Mouse (Mus musculus) ovary, adult 18-20 months (tissue): ENCODE data around the gene Dnph1.

ENCODE experiments used
- DNase-seq: peaks from one replicate; pipeline ENCODE4 v3.0.0; 2022; ENCODE audit warnings: low spot score, mixed read lengths

The Dnph1 gene

DNA sequence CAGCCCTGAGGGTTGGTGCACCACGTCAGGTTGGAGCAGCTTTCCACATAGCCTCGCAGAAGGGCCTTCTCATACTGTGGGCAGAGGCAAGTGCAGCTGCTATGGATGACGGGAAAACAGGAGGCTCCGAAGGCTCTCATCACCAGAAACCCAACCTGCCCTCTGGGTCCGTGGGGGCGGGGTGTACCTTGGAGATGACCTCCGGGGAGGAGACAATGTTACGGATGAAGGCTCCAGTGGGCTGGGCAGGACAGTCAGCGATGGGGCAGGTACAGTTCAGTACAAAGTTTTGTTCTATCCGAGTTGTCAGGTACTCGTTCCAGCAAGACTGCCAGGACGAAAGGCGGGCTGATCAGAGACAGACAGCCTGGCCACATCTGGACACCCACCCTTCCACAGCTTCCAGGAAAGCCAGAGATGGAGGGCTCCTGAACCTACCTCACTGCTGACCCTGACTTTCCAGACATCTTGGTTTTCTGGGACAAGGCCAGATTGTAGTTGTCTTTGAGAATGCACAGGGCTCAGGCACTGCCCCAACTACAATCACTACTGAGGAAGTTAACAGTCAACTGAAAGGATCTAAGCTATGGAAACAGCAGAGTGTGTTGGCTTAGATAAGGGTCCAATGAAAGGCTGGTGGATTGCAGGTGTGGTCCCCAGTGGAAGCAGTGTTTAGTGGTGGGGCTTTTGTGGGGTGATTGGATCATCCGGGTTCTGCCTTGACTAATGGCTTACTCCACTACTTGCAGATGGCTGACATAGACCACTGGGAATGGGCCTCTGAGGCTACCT, 7.5 kb downstream of the Dnph1 start:
- no peak for DNase-seq

DNA sequence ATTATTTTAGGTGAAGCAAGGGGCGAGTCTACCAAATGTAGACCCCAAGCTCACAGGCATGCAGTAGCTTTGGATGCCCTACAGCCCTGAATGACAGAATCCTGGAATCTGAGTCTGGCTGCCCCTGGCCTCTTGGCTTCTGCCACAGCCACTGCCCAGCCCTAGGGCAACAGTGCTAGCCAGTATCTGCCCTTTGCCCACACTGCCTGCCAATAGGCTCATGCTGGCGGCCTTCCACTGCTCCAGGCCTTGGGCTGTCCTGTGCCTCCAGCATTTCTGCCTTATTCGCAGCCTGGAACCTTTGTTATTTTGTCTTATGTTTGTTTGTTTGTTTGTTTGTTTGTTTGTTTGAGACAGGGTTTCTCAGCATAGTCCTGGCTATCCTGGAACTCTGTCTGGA, 9.1 kb downstream of the Dnph1 start:
- DNase-seq, result no peak

DNA sequence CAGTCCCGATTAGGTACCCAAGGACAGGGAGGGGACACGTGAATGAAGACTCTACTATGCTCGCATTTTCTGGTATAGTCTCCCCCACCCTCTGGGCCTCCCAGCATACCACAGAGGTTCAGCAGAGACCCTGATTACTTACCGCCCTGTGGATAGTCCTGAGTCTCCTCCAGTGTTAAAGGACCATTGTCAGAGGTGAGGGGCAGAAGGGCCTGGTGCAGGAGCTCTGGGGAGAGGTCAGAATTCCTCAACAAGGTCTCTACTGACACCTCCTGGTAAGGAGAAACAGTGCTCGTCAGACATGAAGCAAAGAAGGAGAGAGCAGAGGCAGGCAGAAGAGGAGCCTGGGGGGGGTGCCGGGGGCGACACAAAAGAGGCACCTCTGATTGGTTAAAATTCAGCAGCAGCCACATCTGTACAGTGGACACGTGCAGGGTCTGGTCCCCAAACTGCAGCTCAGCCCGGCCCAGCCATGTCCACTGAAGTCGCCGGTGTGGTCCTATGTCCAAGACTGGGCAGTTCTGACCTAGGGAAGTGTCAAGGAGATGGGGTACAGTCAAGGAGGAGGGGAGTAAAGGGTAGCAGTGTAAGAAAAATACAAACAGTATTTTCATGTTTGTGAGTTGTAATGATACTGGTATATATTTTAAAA, 14.7 kb downstream of the Dnph1 start:
- DNase-seq, result no peak

DNA sequence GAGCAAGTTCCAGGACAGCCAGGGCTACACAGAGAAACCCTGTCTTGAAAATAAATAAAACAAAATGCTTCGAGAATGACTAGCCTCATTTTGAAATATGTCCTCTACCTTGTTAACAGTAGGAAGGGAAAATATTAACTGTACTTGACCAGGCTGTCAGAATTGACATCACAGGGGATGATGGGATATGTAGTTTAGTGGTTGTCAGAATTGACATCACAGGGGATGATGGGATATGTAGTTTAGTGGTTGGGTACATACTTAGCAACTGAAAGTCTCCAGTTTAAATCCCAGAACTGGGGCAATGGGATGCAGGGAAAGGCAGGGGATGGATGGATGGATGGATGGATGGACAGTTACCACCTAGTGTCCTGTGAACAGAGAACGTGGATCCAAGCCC, 16.8 kb downstream of the Dnph1 start:
- no peak for DNase-seq

DNA sequence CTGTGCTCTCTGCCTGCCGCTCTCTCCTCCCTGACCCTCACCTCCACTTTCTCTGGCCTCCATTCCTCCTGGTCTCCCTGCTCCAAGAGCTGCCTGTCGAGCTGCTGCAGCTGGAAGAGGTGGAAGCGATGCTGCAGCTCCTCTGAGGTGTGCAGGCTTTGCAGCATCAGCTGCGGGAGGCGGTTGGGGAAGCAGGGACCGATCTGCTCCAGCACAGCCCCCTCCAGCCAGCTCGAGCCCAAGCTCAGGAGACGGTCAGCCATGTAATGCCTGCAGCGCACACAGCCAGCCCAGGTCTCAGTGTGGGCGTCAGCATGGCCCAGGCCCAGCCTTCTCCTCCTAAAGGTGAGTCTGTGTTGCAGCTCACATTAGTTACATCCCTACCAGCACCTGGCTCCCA, 23.5 kb downstream of the Dnph1 start:
- no peak for DNase-seq

DNA sequence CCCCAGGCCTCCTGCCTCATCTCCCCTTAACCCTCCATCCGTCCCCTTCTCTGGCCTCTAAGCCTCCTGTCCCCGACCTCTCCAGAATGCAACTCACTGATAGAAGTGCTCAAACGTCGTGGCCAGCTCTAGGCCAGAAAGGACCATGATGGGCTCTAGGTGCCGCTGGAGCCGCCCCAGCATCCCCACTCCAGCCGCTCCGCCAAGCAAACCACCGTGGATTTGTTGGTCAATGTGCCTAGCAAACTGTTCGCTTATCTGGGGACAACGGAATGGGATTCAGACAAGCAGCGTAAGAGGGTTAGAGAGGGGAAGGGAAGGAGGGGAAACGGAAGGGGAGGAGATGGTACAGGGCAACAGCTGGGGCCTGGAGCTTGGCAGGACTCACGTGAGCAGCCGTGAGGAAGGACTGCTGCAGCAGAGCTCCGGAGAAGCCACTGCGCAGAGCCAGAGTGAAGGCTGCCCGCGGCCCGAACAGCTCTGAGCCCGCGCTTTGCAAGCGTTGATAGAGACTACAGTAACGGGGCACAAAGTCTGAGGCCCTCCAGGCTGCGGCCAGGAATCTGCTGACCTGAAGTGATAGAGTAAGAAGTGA, 24.0 kb downstream of the Dnph1 start:
- no peak for DNase-seq

DNA sequence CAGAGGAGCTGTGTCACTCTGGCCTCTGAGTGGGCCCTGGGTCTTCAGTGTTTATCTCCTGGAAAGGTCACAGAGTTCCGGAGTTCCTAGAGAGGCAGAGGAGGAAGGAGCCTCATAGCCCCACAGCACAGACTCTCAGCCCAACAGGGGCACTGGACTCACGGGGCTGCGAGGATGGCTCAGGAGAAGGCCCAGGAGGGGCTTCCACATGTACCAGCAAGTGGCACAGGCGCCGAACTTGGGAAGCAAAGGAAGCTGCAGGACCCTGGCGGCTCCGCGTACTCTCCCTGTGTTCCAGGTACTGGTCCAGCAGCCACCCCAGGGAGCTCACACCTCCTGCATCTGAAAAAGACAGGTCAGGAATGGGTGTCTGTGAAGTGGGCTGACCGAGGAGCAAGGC, 24.7 kb downstream of the Dnph1 start:
- no peak for DNase-seq

DNA sequence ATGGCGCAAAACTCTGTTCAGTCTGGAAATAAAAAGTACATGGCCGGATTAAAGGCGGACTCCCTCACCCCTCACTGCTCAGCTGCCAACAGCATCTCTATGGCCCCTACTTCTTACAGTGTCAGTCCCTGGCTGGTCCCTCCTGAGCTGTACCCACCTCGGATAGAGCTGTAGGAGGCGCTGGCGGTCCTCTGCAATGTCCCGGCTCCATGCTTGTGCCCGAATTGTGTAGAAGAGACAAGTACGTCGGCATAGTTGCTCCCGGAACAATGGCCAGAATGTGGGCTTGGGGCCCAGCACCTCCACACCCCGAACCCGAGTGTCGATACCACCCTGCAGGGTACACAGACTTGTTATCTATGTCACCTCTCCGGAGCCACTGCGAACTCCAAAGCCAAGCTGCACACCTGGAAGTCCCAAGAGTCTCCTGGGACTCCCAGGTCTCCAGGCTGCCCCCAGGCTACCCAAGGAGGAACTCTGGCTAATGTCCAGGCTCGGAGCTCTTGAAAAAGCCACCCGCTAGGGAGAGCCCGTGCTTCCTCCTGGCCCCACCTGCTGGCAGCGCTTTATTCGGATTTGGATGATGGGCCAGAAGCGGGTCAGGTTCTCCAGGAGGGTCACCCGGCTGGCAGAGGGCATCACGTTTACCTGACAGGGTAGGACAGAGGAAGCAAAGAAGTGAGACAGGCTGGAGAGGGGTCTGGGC, 25.6 kb downstream of the Dnph1 start:
- no peak for DNase-seq

DNA sequence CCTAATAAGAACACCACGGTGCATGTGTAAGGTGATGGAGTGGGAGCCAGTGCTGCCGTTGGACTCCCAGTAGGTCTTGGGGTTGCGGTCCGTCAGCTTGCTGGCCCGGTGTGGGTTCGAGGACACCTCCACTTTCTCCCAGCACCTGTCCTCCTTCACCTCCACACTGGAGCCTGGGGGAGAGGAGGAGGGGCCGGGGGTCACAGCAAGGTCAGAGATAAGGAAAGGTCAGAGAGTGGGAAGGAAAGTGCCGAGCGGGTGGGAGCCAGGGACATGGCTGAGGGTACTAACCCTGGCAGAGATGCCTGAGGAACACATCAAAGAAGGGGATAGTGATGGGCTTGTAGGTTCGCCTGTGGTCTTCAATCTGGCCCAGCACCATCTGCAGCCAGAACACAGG, 28.6 kb downstream of the Dnph1 start:
- no peak for DNase-seq

DNA sequence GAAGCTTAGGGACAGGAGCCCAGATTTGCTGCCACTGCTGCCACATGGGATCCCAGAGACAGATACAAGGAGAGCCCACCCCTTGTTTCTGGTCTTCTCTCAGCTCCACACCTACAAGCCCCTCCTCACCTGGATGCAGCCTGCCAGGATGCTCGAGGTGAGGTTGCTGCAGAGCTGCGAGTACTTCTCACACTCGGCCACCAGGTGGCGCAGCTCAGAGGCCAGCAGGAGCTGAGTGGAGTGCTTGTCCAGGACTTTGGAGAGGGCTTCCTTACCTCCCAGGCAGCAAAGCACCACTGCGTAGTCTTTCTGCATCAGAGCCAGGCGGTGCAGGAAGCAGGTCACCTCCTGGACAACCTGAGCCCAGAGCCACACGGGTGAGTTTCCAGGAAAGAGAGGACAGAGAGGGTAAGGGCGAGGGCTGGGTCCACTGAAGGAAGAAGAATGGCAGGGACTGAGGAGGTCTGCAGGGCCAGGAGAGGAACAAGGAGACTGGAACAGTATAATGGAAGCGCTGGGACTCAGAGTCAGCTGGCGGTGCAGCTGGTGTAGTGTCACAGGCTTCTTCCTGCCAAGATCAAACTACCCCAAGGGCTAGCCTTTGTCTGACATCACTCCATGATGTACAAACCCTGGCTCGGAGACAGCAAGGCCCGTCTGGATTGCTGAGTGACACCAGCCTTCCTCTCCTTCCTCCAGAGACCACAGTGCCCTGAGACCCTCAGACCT, 29.2 kb downstream of the Dnph1 start:
- DNase-seq, result no peak

DNA sequence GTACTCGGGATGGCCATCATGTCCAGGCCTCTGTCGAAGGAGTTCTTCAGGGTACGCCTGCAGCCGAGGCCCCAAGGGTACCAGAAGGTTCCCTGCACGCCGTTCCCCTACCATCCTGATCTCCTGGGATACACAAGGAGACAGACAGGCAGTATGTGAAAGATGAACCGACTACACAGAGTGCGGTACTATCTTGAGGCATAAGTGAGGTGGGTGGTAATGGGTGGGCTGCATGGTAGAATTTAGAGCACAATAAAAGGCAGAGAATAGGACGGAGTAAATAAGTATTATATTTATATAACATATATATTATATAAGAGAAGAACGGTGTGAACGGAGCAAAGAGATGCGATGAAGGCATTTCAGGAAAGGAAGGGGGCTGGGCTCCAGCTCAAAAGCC, 47.1 kb downstream of the Dnph1 start:
- DNase-seq, result no peak

DNA sequence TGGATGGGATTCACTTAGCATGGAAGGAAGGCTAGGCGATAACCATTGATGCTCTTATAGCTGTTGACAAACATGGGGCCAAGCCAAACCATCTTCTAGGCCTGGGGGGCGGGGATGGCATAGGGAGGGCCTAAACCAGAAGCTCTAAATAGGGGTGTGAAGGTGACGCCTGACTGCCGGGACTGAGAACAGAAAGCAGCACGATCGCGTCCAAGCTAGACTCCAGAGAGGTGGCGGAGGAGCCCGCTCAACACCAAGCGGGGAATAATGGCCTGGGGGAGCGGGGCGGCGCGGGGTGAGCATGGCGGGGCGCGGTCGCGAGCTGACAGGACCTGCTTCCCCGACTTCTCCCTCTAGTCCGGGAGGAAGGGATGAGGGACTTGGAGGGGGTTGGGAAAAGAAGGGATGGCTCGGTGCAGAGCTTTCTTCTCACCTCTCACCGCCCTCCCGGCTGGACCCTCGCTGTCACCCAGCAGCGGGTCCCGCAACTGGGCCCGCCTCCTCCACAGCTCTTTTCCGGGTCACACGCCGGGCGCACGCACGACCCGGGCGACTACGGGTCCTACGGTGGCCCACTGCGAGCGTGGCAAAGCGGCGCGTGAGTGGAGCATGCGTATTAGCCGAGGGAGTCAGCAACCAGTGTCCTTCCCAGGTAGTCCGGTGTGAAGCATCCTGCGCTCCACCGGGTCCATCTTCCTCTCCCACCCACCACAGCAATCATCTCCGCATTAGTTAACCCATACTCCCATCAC, 49.5 kb downstream of the Dnph1 start, which contains the start of gene Cul9:
Gene Cul9 (minus strand): TSS at position 576 of the 752 bp plus-strand sequence.
- DNase-seq, result peak; percentile 66

DNA sequence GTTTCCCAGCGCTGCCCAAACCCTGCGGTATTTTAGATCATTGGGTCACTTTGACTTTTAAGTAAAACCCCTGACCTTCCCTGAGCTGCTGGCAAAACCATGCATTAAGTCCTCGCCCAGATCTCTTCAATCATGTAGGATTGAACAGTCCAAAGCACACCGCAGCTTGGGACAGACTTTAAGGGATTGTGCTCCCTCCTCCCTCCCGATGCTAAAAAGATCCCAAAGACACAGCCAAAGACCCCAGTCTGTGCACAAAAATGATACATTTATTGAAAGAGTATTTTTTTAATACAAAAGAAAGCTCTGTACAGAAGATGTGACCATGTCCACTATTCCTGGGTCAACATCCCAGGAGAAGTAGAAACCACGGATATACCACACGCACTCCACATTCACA, 50.1 kb downstream of the Dnph1 start:
- DNase-seq, result no peak

DNA sequence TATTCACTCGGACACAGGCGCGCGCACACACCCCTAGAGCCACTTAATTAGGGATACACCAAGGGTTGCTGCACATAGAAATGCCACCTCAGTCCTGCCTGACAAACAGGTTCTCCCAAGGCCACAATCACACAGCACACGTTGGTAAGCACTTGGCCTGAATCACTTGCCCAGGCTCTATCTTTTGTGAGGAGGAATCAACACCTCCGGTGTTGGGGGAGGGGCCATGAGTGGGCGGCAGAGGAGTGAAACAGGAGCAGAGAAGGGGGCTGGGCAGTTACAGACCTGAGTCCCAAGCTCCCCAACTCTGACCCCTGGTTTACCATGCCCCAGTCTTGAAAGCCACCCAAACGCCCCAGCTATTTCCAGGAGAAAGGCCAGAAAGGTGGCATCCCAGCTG, 50.5 kb downstream of the Dnph1 start:
- no peak for DNase-seq

DNA sequence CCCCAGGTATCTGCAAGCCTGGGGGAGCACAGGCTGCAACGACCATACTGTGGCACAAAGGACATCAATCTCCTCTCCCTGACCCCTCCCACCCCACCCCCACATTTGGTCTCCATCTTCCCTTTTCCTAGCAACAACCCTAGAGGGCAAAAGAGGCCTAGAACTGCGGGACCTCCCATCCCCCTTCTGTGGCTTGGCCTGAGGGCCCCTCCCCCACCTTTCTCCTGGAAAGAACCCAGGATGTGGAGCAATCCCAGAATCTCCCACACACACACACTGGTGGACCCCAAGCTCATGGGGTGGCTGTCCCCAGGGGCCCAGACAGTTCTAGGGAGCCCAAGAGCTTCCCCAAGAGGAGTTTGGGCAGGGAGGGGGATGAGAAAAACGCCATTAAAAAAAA, 51.4 kb downstream of the Dnph1 start:
- no peak for DNase-seq

DNA sequence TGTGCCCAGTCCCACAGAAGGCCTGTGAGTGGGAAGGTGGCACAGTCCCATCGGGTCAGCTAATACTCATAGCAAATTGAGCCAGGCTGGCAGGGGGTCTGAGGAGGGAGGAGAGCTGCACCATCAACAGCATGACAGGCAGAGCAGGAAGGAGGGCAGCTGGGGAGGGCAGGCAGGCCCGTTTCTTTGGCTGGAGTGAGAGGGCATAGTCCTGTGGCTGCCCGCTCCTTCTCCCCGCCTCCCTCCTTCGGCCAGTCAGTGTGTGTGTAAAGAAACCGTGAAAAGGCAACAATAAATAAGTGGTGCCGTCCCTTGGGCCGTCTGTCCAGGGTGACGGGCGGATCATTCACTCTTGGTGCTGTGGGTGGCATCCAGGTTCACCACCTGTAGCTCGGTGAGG, 52.2 kb downstream of the Dnph1 start:
- DNase-seq, result no peak

DNA sequence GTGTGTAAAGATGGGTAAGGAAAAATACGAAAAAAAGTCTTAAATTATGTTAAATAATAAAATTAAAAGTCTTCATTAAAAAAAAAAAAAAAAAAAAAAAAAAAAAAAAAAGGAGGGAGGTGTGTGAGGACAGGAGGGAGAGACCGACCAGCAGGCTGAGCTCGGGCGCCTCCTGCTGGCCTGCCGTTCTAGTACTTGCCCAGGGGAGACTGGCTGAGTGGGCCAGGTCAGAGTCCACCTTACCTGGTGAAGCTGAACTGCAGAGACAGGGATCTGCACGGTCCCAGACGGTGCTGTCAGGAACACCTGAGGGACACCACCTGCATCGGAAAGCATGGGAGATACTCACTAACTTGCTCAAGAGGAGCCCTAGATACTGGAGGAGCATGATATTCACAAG, 52.7 kb downstream of the Dnph1 start:
- DNase-seq, result no peak
